Mouse (Mus musculus) CD4-positive, CD25-positive, alpha-beta regulatory T cell, adult 2 months (primary cell): ENCODE measurements around the gene Crhr2.

Source experiments
- DNase-seq: peaks from one replicate; pipeline ENCODE4 v3.0.0-alpha.2; 2012; ENCODE audit warnings: low read depth, low spot score

Crhr2 gene

DNA sequence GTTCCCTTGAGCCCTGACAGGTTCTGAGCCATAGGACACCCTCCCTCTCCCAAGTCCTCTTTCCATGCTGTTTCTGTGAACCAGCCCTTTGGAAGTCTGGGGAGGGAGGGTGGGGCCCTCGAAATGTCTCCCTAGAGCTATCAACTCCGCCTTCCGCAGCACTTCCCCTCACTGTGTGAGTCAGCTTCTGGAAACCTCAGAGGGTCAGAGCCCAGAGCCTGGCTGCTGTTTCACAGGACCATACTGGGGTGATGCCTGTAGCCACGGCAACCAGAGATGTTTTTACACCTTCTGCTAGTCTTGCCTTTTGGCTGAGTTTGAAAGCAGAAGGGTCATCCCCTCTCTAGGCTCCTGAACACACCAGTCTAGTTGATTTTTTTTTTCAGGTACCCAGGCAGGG is 9.8 kb downstream of the Crhr2 start:
- no peak for DNase-seq

DNA sequence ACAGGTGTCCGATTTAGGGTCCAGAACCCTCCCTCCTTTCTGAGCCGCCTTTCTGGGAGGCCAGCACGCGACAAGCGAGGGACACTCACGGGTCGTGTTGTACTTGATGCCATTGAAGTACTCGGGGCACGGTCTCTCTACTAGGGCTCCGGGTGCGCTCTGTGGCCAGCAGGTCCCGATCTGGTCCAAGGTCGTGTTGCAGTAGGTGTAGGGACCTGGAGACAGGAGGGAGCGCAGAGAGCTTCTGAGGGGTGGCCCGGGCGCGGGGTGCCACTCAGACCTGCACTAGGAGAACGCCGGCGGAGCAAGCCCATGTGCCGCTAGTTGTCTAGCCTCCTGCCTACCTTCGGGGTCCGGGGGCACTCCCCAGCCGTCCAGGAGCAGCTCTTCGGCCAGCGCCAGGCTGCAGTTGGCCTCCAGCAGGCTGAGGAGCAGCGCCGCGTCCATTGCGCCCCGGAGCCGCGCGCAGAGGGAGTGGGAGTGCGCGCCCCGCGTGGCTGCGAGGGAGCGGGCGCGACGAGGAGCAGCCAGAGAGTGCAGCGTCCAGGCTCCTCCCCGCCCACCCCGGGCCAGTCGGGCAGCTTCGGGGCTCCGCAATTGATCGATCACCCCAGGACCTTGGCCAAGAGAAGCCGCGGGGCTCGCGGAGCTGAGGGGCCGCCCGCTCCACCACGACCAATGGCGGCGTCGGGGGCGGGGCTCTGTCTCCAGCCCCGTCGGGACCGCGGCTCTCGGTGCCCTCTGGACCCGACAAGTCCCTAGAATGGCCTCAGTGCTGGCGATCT is 15.3 kb downstream of the Crhr2 start:
- no peak for DNase-seq

DNA sequence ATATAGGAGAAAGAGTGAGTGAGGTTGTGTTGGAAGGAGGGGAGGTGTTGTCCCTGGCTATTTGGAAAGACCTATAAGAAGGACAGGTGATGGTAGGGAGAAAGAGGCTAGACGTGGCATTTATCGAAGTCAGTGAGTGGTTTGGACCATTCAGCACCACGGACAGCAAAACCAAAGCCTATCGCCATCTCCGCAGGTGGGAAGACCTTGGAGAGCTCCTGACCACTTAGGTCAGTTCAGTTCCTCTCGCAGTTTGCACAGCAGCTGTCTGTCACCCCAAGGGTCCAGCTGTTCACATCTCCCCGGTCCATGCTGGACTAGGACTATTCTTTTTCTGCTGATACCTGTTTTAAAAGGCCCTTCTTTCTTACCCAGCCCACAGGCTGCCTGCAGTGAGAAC is 24.5 kb downstream of the Crhr2 start:
- DNase-seq, result peak; percentile 16

DNA sequence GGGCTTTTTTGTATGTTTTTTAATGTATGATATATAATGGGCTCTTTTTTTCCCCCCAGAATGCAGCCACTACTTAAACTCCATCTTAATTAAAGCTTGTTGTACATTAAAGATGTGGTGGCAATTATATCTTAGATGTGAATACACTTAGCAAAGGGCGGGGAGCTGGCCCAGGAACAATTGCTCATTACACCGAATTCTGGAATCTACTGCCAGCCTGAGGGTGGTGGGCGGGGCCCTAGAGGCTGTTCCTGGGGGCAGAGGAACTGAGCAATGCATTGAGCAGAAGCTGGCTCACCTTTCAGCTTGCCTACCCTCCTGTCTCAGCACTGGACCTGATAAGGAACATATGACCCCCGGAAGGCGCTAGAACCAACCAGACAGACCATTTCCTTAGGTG is 34.2 kb downstream of the Crhr2 start:
- no peak for DNase-seq

DNA sequence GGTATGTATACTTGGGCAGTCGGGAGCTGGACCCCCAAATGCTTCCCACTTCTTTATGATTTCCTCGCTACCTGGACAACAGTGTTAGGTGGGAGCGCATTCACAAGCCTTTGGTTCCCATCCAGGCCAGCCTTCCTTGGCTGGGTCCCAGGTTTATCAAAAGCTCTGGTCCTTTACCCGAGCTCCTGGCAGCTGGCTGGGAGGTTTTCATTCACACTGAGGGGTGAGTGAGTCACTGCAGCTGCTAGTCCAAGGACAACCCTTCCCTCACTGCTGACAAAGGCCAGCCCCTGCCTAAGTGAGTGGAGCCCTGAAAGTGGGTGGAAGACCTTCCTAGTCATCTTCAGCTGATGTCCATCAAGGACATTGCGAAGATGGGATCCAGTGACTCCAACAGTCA is 34.8 kb downstream of the Crhr2 start:
- DNase-seq, result no peak

DNA sequence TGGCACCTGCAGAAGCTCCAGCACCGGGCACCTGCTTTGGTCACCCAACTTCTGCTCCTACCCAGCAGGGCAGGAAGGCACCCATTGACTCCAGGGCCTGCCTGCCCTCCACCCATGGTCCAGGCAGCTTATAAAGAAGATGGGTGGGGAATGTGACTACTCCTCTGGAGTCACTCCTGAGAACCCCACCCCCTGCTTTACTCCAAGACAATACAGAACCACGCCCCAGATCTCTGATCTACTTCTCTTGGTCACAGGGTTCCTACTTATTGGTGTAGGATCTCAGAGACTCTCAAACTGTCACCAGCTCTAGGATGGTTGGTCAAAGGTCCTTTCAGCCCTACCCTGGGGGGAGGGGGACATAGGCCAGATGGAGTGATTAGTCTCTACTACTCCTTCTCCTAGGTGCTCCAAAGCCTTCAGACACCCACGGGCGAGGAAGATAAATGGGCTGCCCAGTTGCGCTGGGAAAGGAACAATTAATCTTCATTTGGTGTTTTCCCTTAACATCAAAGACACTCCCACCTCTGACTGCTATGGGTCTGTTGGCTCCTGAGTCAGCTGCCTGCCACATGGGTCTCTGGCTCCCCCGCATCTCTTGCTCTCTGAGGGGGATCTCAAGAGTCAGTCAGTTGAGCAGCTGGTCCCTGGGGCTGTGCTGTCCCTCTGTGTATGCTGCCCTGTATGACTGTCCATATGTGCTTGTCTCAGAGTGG is 39.2 kb downstream of the Crhr2 start:
- DNase-seq, result no peak

DNA sequence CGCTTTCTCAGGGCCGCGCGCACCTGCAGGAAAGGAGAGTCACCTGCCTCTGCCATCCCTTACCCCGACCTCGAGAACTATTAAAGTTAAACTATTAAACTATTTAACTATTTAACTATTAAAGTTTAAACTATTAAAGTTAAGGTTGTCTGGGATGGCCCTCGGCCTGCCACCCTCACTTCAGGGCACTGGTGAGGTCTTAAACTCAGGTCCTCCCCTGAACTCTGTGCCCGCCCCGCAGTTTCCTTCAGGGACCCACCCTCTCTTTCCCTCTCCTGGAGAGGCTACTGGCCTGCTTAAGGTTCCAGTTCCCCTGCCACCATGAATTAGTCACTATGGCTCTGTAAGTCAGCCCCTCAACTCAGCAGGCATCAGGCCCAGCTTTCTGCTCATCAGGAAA is 41.4 kb downstream of the Crhr2 start:
- no peak for DNase-seq

DNA sequence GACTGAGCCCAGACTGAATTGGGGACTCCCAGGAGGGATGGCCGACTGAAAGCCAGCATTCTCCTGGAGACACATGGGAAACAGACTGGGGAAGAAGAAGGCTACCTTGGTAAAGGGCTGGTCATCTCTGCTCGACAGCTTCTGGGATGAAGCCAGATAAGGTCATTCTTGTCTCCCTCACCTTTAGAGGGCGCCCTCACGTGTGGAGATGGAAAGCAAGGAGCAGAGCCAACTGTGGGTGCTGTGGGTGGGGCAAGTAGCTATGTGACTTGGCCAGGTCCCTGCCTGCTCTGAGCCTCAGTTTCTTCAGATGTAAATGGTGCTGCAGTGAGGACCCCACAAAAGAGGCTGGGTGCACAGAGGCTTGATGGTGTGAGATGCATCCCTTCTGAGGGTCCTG is 42.2 kb downstream of the Crhr2 start:
- DNase-seq, result peak; percentile 21

DNA sequence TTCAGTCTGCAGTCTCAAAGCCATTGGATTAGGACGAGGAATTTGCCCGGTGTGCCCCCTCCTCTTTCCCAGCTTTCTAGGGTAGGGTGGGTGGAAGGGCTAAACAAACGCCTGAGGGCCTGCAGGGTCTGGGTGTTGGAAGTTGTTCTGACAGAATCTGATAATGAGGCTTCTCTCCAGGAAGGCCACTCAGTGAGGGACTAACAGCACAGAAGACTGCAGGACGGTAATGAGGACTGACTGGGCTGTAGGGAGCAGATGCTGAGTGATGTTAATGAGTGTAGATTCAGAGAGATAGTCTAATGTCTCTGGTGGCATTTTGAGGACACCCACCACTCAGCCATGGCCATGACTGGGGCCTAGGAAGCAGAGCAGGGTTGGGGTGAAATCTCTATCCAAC is 45.5 kb downstream of the Crhr2 start:
- no peak for DNase-seq

DNA sequence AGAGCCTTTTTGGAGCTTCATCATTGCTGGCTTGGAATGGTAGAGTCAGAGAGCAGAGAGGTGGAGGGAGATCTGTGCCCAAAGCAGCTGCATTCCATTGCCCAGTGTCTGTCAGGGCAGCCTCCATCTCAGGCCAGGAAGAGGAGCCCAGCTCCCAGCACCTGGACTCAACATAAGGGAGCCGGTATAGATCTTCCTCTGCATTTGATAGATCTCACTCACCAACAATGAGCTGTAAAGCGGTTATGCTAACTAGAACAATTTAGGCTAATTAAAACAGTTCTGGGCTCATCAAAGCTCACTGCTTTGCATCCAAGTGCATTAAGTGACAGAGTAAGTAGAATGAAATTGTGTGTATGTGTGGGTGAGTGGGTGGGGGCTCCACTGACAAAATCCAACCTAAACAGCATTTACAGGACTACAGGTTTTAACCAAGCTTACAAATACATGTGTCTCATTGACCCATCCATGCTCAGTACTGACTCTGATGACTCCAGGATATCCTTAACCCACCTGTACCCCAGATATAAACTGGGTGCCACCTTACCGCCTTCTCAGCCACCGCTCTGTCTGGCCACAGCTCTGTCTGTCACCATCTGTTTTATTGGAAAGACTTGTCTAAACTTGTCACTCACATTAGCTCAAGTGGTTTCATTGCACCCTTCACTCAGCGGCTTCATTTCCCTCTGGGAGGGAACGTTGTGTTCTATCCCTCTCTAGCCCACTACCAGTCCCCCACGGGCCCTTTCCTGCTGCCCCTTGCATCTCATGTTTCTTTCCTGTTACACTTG is 50.4 kb downstream of the Crhr2 start:
- no peak for DNase-seq

DNA sequence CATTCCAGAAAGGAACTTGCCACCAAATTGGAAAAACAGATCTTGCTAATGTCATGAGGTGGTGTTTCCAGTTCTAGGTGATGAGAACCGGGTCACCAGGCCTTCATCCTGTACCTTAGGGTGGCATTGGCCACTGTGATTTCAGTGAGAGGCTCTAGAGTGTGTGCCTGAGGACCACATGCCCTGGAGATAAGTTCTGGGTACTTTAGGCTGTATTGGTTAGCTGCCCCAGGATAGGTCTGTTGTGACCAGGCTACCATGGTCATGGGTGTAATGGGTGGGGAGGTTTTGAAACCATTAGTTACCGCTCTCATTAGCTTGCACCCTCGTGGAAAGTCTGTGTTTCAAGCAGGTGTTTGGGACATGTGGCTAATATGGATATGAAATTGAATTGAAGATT is 51.4 kb downstream of the Crhr2 start:
- DNase-seq, result no peak

DNA sequence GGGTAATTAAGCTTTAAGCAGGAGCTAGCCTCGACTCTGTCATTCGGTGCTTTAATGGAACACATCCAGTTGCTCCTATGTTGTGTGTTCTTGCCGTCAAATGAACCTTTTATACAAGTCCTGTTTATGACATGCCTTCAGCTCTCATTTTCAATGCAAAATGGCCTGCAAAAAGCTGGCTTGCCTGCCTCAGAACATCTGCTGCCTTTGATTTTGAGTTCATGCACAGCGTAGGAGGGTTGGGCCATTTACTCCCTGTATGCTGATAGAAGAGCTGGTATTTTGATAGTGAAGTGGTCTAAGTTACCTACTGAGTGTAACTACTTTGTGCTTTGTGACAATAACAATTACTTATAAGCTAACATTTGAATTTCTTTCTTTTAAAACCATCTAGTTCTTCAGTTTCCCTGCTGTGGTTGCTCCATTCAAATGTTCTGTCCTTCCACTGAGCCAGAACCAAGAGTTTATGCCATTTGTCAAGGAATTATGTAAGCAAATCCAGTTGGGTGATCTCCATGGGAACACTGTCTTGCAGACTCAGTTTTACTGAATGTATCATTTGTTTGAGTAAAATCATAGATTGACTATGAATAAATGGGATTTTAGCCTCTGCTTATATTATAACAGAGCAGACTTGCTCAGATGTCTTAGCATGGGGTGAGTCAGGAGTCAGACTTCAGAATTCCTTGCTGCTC is 56.1 kb downstream of the Crhr2 start:
- DNase-seq, result no peak

DNA sequence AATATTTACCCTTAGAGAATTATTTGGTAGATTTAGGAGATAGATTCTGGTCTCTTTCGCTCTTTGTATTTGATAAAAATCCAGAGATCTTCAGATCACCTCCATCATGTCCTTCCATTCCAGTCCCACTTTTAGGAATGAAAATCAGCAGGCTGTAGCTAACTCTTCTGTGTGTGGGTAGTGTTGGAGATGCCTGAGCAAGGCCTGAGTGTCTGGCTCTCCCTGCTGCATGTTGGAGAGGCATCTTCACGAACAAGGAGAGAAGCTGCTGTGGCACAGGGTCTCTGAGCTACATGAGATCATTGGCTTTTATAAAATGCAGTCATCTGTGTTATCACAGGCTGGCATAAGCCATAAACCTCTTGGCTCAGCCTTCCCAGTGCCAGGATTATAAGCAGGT is 66.9 kb downstream of the Crhr2 start:
- DNase-seq, result no peak

DNA sequence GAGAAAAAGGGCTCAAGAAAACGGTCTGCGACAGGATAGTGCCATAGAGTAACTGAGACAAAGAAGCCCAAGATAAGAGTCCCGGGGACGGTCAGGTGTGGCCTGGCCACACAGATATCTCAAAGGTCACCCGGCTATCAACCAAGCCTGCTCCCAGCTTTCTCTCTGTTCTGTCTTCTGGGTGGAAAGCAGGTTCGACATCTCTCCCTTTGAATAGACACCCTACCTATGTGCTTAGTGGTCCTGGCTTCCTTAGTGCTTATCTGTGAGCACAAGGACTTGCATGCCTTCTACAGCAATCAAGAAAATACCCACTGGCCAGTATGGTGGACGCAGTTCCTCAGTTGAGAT is 68.4 kb downstream of the Crhr2 start:
- DNase-seq, result no peak

DNA sequence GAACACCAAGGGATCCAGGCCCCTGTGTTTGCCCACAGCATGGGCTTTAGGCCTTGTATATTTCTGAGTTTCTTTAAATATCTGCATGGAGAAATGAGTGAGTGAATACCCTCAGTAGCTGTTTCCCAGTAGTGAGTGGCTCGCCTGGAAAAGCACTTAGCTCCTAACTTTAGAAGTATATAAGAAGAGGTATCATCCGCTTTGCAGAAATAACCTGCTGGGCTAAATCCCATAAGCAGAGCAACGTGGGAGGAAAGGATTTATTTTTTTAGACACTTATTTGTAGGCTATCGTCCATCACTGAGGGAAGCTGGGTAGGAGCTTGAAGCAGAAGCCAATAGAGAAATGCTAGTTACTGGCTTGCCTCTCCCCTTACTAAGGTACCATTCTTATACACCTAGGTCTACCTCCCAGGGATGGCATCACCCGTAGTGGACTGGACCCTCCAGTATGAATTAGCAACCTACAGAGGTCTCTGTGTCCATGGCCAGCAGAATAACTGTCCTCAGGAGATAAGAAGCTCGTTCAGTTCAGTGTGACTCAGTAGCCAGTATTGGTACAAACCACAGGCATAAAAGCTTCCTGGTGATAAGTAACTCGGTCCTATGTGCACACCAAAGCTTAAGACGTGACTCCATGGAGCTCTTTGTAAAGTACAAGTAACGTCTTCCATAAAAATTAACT is 68.9 kb downstream of the Crhr2 start:
- no peak for DNase-seq

DNA sequence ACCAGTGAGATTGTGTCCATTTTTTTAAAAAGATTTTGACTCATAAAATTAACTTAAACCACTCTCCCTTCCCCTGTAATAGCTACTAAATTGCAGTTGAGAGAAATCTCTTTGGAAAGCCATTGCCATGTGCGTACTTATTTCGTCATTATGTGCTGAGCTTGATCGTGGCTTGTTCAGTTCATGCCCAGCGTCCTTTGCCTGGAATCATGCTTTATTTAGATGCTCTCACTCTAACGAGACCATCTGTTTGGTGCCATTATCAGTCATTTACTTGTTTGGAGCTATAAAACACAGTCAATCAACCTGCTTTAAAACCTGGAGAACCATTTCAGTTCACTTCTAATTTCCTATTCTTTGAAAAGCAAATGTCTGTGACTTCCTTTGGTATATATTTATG is 70.6 kb downstream of the Crhr2 start:
- DNase-seq, result no peak

DNA sequence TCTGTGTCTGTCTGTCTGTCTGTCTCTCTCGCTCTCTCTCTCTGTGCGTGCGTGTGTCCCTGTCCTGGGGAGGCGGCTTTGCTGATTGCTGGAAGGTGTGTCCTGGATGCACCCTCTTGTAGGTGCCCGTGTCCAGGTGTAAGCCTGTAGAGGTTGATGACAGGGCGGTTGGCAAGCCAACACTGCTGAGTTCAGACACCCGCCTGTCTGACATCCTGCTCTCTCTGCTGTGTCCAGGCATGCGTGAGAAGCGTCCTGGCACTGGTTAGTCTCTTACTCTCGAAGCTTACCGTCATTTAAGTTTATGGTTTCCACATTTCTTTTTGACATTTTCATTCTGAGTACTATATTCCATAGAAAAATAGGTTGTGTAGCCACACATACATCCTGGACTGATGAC is 71.5 kb downstream of the Crhr2 start:
- no peak for DNase-seq

DNA sequence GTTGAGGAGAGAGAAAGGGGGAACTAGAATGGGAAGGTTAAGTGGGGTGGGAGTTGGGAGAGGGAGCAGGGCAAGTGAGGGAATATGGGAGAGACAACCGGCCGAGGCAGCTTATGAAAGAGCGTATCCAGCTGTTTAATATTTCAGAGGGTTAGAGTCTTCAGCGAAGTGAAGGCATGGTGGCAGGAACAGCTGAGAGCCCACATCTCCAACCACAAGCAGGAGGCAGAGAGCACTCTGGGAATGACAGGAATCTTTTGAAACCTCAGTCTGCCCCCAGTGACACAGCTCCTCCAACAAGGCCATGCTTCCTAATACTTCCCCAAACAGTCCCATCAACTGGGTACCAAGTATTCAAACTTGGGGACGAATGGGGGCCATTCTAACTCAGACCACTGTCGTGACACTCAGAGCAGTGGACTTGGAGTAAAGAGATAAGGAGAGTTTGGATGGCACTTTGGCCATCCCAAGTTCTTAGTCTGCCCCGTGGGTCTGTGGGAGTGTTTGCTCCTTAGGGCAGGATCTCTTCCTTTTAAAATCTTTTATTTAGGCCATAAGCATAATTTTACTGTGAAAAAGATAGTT is 72.5 kb downstream of the Crhr2 start:
- DNase-seq, result no peak

DNA sequence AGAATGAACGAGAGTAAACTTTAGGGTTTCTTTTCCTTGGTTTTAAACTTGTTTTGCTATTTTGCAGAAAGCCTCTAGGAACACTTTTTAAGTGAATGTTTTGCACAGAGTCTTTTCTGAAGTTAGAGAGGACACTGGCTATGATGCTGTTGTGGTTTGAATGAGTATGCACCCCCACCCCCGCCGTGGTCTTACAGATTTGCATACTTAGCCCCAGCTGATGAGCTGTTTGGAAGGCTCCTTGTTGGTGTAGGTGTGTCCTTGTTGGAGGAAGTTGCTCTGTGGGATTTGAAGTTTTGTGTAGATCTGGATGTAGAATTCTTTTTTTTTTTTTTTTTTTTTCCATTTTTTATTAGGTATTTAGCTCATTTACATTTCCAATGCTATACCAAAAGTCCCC is 75.4 kb downstream of the Crhr2 start:
- DNase-seq, result peak; percentile 7

DNA sequence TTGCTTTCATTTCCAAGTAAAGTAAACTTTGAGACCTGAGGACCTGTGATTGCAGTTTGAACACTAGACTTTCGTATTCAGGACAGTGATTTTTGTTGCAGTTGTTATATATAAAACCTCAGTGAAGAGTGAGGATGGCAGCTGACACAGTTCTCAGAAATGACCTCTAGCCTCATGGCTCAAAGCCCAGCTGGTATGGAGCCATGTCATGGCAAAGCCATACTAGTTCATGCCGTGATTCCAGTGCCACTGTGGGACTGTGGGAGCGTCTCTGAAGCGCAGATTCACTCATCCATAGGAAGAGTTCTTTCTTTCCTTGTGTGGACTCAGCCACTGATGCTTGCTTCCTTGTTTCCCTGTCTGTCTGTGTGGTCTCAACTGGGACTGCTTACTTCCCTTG is 78.3 kb downstream of the Crhr2 start:
- DNase-seq, result no peak

DNA sequence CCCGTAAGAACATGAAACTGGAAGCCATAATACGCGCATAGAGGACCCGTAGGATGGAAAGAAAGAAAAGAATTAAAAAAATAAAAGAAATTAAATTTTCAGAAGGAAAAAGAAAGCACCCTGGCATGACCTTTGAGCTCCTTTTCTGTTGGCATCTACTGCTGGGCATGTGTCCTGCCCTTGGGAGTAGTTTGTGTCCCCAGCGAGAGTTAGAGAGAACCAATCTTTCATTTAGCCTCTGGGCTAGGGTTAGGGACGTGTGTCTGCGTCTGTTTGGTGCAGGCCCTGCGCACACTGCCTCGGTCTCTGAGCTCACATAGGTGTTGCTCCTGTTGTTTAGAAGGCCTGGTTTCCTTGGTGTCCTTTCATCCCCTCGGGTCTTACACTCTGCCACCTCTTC is 83.6 kb downstream of the Crhr2 start:
- no peak for DNase-seq
